Mouse (Mus musculus) adrenal gland, adult 10 weeks (tissue): ENCODE measurements around the gene Tex264. TPM values are rescaled to one million over a fixed set of nuclear protein-coding genes. Genes with fewer than 3 reads are reported as not detected.

ENCODE experiments used
- polyA plus RNA-seq: library from polyadenylated mRNA; stranded (reverse); fragments of 350-450 nt; fragmentation: Illumina TruSeq; extraction: RNeasy Lipid Tissue Mini Kit (QIAGEN cat#74804); gene quantifications from one replicate; pipeline ENCODE4 v1.2.3, GENCODE M21; 2014; ENCODE audit warnings: low read depth, low replicate concordance

Tex264 gene
- 16.4 TPM for polyA plus RNA-seq

GRCm38 (mm10) chr9:106685249-106686101 is at the start of gene Tex264:
Gene Tex264 (minus strand): TSS chr9:106685927.

GRCm38 (mm10) chr9:106655884-106656720 is 29.6 kb downstream of the Tex264 start, which contains the start of gene Grm2:
Gene Grm2 (minus strand): TSS chr9:106656082.

GRCm38 (mm10) chr9:106626282-106626681 is 59.4 kb downstream of the Tex264 start, which contains the start of gene Iqcf6:
Gene Iqcf6 (plus strand): TSS chr9:106626582.

Other genes starting within 250 kb of the Tex264 start
- gene Acy1, start 247.6 kb downstream of the Tex264 start, polyA plus RNA-seq, result 0.82 TPM
- 17.8 TPM for gene Abhd14b, start 238.5 kb downstream of the Tex264 start, polyA plus RNA-seq
- gene Abhd14a, start 238.2 kb downstream of the Tex264 start, polyA plus RNA-seq, result 1.0 TPM
- gene Pcbp4, start 232.6 kb downstream of the Tex264 start, polyA plus RNA-seq, result not detected
- gene Gpr62, start 220.0 kb downstream of the Tex264 start, polyA plus RNA-seq, result not detected
- gene Rrp9, start 210.0 kb downstream of the Tex264 start, polyA plus RNA-seq, result not detected
- gene Parp3, start 209.0 kb downstream of the Tex264 start, polyA plus RNA-seq, result 16.7 TPM
- not detected for gene Iqcf1, start 186.0 kb downstream of the Tex264 start, polyA plus RNA-seq
- not detected for gene Iqcf5, start 171.4 kb downstream of the Tex264 start, polyA plus RNA-seq
- gene Iqcf3, start 124.3 kb downstream of the Tex264 start, polyA plus RNA-seq, result not detected
- gene Iqcf4, start 114.9 kb downstream of the Tex264 start, polyA plus RNA-seq, result not detected
- not detected for gene Iqcf6, start 59.3 kb downstream of the Tex264 start, polyA plus RNA-seq
- not detected for gene Grm2, start 29.8 kb downstream of the Tex264 start, polyA plus RNA-seq
- 13.2 TPM for gene Rad54l2, start 103.3 kb upstream of the Tex264 start, polyA plus RNA-seq
- gene Dcaf1, start 135.9 kb upstream of the Tex264 start, polyA plus RNA-seq, result 43.3 TPM
- gene Rbm15b, start 201.5 kb upstream of the Tex264 start, polyA plus RNA-seq, result 9.0 TPM
- gene Manf, start 206.1 kb upstream of the Tex264 start, polyA plus RNA-seq, result 188 TPM